Mouse (Mus musculus) stomach, embryonic 16.5 days (tissue): ENCODE measurements around the gene Gm9945. TPM values are rescaled to one million over a fixed set of nuclear protein-coding genes. Genes with fewer than 3 reads are reported as not detected.

Experiments used
- ATAC-seq: fragments of 200-750 bp; cut with Nextera tagmentation; 2 replicates; pipeline ENCODE4 v1.8.0; 2017; ENCODE audit warnings: moderate number of reproducible peaks, moderate TSS enrichment; ENCODE audit not compliant: insufficient read depth, low FRiP score
- H3K27ac ChIP-seq: fragments of 300-500 bp; sonication (generic); 2 replicates; pipeline ENCODE4 v1.5.1; 2014; ENCODE audit warnings: low read length
- H3K27me3 ChIP-seq: fragments of 300-500 bp; sonication (generic); 2 replicates; pipeline ENCODE4 v1.6.1; 2014; ENCODE audit warnings: low read length, control low read depth, mixed read lengths; ENCODE audit not compliant: control insufficient read depth, insufficient read depth
- H3K36me3 ChIP-seq: fragments of 300-500 bp; sonication (generic); 2 replicates; pipeline ENCODE4 v1.6.1; 2014; ENCODE audit warnings: low read length; ENCODE audit not compliant: control insufficient read depth, insufficient read depth
- H3K4me1 ChIP-seq: fragments of 300-500 bp; sonication (generic); 2 replicates; pipeline ENCODE4 v1.6.1; 2014; ENCODE audit warnings: low read length, control low read depth, mixed read lengths; ENCODE audit not compliant: control insufficient read depth, insufficient read depth
- H3K4me2 ChIP-seq: fragments of 300-500 bp; sonication (generic); 2 replicates; pipeline ENCODE4 v1.6.1; 2014; ENCODE audit warnings: low read depth, low read length, mixed read lengths
- H3K4me3 ChIP-seq: fragments of 300-500 bp; sonication (generic); replicated peaks from 2 replicates; pipeline ENCODE4 v1.5.1; 2014; ENCODE audit warnings: mild to moderate bottlenecking, low read length
- H3K9ac ChIP-seq: fragments of 300-500 bp; sonication (generic); 2 replicates; pipeline ENCODE4 v1.6.1; 2014; ENCODE audit warnings: low read length
- H3K9me3 ChIP-seq: fragments of 300-500 bp; sonication (generic); replicated peaks from 2 replicates; pipeline ENCODE4 v1.6.1; 2016; ENCODE audit warnings: low read length, control low read depth; ENCODE audit not compliant: control insufficient read depth
- WGBS: fragments of 180-500 bp; shearing (Covaris S2); extraction: QIAGEN DNeasy Blood & Tissue Kit; methylation state at CpG from one replicate; pipeline ENCODE4 v1.1.7; 2014; 5-methylcytosine and 5-hydroxymethylcytosine counted together
- polyA plus RNA-seq: library from polyadenylated mRNA; unstranded; fragments of >200 nt; fragmentation: Nextera tagmentation; extraction: Ambion mirVana; gene quantifications from 2 replicates; pipeline ENCODE4 v1.2.1, GENCODE M21; 2015

The Gm9945 gene
- polyA plus RNA-seq, 1 experiment from 2014 or later = not detected

GRCm38 (mm10) chr11:53456474-53457371 is 23.2 kb upstream of the Gm9945 start, which contains the start of the genes Gm10447 and Shroom1:
Gm10447 (minus strand) TSS chr11:53457110.
Shroom1 (plus strand) TSS chr11:53457205.
- H3K4me2 ChIP-seq = peak within 1 kb of the TSS; percentile 81
- ATAC-seq = peak; percentile 86
- H3K27me3 ChIP-seq = peaks cover 4% of the 10 kb centered on the region; the same call in 1 of the 2 replicates
- 2% methylated on average over 42 of the region's 42 CpGs for WGBS
- H3K4me3 ChIP-seq = peak within 1 kb of the TSS; percentile 57
- H3K4me1 ChIP-seq = 0 out of 2 replicates have a peak, but pooled peaks cover 3% of the 10 kb centered on the region
- no peaks in the 10 kb centered on the region for H3K36me3 ChIP-seq
- peak within 1 kb of the TSS; percentile 69 for H3K9ac ChIP-seq
- H3K9me3 ChIP-seq = no peaks in the 10 kb centered on the region
- H3K27ac ChIP-seq = no peak within 1 kb of the TSS

DNA sequence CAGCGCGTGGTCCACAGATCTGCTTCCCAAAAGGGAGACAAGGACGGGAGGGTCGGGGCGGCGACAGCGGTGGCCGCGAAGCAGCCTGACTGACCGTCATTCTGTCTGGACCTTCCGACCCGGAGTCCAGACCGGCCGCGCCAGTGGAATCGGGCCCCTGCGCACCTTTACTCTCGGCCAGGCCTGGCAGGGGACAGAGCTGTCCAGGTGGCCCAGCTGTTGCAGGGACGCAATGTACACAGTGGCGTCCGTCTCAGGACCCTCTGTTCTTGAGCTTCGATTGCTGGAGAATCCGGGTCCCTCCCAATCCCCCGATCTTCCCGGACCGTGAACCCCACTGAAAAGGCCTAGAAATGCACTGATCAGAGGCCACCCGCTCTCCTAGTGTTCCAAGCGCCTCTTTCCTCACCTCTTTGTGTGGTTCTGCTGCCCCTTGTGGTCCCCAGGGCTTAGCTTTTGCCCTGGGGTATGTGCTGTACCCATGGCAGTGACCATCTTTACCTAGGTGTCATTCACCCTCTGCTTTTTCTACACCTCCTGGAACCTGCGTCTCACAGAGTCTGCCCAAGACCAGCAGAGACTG is 22.5 kb upstream of the Gm9945 start:
- 9% methylated on average over 28 of the region's 29 CpGs for WGBS
- ATAC-seq = no peak; the same call in 1 of the 2 replicates
- H3K27ac ChIP-seq = no peak overlapping the region

DNA sequence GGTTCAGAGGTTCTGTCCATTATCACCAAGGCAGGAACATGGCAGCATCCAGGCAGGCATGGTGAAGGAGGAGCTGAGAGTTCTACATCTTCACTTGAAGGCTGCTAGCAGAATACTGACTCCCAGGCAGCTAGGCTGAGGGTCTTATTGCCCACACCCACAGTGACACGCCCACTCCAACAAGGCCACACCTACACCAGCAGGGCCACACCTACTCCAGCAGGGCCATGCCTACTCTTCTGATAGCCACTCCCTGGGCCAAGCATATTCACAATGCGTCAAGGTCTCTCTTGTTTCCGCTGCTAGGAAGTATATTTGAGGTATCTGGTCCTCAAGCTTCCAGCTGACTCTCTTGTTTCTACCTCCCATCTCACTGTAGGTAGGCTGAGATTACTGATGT is 21.0 kb upstream of the Gm9945 start:
- Histone ChIP-seq H3K4me2 (no peak overlapping the region), H3K27me3 (peaks cover 27% of the 10 kb centered on the region), H3K9ac (no peak overlapping the region), H3K4me1 (peaks cover 10% of the 10 kb centered on the region; the same call in 1 of the 2 replicates), H3K4me3 (no peak overlapping the region), H3K27ac (no peak overlapping the region), H3K36me3 (no peaks in the 10 kb centered on the region), H3K9me3 (no peaks in the 10 kb centered on the region)
- WGBS = 65% methylated on average over 3 of the region's 3 CpGs
- no peak for ATAC-seq

More for the DNA sequence above, 22.5 kb upstream of the Gm9945 start:
- H3K27me3 ChIP-seq = peaks cover 12% of the 10 kb centered on the region
- peak overlapping the region; percentile 69 for H3K9ac ChIP-seq
- peak overlapping the region; percentile 81 for H3K4me2 ChIP-seq
- no peaks in the 10 kb centered on the region for H3K9me3 ChIP-seq
- H3K36me3 ChIP-seq = no peaks in the 10 kb centered on the region
- H3K4me3 ChIP-seq = peak overlapping the region; percentile 57
- H3K4me1 ChIP-seq = 0 out of 2 replicates have a peak, but pooled peaks cover 3% of the 10 kb centered on the region

DNA sequence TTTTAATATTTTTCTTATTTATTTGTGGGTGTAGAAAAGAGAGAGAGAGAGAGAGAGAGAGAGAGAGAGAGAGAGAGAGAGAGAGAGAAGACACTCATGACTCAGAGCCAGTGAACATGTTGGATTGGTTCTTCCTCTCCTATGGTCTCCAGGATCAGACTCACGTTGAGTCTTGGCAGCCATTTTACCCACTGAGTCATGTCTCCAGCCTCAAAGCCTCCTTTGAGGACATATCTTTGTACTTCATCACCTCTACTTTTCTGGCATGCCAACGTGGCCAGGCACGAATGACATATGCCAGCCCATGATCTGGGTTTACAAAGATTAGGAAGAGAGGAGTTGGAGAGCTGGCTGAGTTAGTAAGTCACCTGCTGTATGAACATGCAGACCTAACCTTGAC is 19.8 kb upstream of the Gm9945 start:
- no peak for ATAC-seq
- WGBS = 75% methylated on average over 3 of the region's 3 CpGs
- Histone ChIP-seq H3K4me3 (no peak overlapping the region), H3K9me3 (no peaks in the 10 kb centered on the region), H3K4me2 (no peak overlapping the region), H3K9ac (no peak overlapping the region), H3K4me1 (peaks cover 12% of the 10 kb centered on the region; the same call in 1 of the 2 replicates), H3K27me3 (peaks cover 39% of the 10 kb centered on the region), H3K27ac (no peak overlapping the region), H3K36me3 (no peaks in the 10 kb centered on the region)

GRCm38 (mm10) chr11:53461727-53462126 is 18.2 kb upstream of the Gm9945 start:
- WGBS = 31% methylated on average over 5 of the region's 5 CpGs
- ATAC-seq = no peak
- Histone ChIP-seq H3K9me3 (no peaks in the 10 kb centered on the region), H3K9ac (no peak overlapping the region), H3K27ac (no peak overlapping the region), H3K4me1 (peaks cover 16% of the 10 kb centered on the region), H3K4me2 (no peak overlapping the region), H3K4me3 (no peak overlapping the region), H3K36me3 (no peaks in the 10 kb centered on the region), H3K27me3 (peaks cover 51% of the 10 kb centered on the region)

DNA sequence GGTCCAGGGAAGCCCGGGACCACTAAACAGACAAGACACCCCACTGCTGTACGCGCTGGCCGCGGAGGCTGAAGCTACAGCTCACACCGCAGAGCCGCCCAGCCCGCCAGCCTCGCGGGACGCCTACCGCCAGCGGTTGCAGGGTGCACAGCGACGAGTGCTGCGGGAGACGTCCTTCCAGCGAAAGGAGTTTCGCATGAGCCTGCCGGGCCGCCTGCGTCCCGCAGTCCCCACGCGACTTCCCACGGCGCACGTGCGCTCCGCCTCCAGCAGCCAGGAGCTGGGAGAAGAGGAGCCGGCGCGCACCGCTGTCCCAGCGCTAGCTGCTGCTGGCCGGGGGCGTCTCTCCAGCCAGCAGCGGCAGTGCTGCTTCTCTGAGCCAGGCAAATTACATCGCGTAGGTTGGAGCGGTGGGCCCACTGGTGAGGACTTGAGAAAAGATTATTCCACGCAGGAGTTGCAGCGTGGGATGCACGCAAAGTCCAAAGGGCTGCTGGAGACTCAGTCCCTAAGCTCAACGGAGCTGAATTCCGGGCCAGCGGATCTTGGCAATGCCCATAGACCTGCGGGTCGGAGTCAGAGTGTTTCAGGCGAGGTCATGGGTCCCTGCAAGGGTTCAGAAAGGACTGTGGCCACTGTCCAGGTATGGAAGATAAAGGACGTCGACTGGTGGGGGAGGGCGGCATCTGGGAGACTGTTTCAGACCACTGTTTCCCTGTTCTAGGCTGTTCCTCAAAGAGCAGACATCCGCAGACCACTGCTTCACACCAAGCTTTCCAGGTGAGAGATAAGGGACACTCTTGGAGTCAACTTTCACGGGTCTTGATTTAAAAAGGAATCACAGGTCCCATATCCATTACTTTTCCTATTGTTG is 16.2 kb upstream of the Gm9945 start:
- WGBS = 6% methylated on average over 55 of the region's 55 CpGs
- peak overlapping the region; percentile 51 for H3K4me3 ChIP-seq
- peak overlapping the region; percentile 80 for H3K4me2 ChIP-seq
- peaks cover 58% of the 10 kb centered on the region for H3K27me3 ChIP-seq
- H3K27ac ChIP-seq = no peak overlapping the region
- peak overlapping the region; percentile 49 for H3K9ac ChIP-seq
- H3K9me3 ChIP-seq = no peaks in the 10 kb centered on the region
- no peaks in the 10 kb centered on the region for H3K36me3 ChIP-seq
- H3K4me1 ChIP-seq = peaks cover 15% of the 10 kb centered on the region
- ATAC-seq = no peak

- Histone ChIP-seq H3K9ac (peak overlapping the region; percentile 74), H3K27me3 (peaks cover 66% of the 10 kb centered on the region), H3K4me1 (peaks cover 26% of the 10 kb centered on the region), H3K27ac (no peak overlapping the region), H3K4me2 (peak overlapping the region; percentile 60), H3K36me3 (no peaks in the 10 kb centered on the region), H3K9me3 (no peaks in the 10 kb centered on the region), H3K4me3 (peak overlapping the region; percentile 44)
- peak; percentile 32 for ATAC-seq
- 7% methylated on average over 40 of the region's 40 CpGs for WGBS
These were observed 13.6 kb upstream of the Gm9945 start for GRCm38 (mm10) chr11:53466231-53466971.

- Histone ChIP-seq H3K27ac (no peak overlapping the region), H3K4me3 (no peak overlapping the region), H3K9ac (no peak overlapping the region), H3K36me3 (no peaks in the 10 kb centered on the region), H3K27me3 (peaks cover 42% of the 10 kb centered on the region), H3K9me3 (no peaks in the 10 kb centered on the region), H3K4me2 (peak overlapping the region; percentile 49), H3K4me1 (peaks cover 17% of the 10 kb centered on the region)
- ATAC-seq = no peak
- WGBS = 41% methylated on average over 16 of the region's 16 CpGs
These were observed 10.5 kb upstream of the Gm9945 start for GRCm38 (mm10) chr11:53469294-53469967.
